Mouse (Mus musculus) liver, adult 2 months (tissue): ENCODE results near the gene Chd8. TPM values are rescaled to one million over a fixed set of nuclear protein-coding genes. Genes with fewer than 3 reads are reported as not detected.

Source experiments
- DNase-seq: peaks from one replicate; pipeline ENCODE4 v3.0.0-alpha.2; 2011; ENCODE audit warnings: low read depth, low spot score; ENCODE audit errors: extremely low read depth
- H3K27ac ChIP-seq: fragments of 200-500 bp; replicated peaks from 2 replicates; pipeline ENCODE4 v1.5.1; 2012; ENCODE audit warnings: low read depth, mild to moderate bottlenecking, control low read depth, inconsistent platforms, low read length; ENCODE audit not compliant: insufficient read depth
- H3K27me3 ChIP-seq: fragments of 200-500 bp; 2 replicates; pipeline ENCODE4 v1.6.1; 2012; ENCODE audit warnings: mild to moderate bottlenecking, moderate library complexity, low read length, inconsistent platforms; ENCODE audit not compliant: control insufficient read depth, insufficient read depth
- H3K36me3 ChIP-seq: fragments of 200-500 bp; 2 replicates; pipeline ENCODE4 v1.6.1; 2012; ENCODE audit warnings: low read length, inconsistent platforms; ENCODE audit not compliant: control insufficient read depth, insufficient read depth
- H3K4me1 ChIP-seq: fragments of 200-500 bp; 2 replicates; pipeline ENCODE4 v1.6.1; 2011; ENCODE audit warnings: low read length; ENCODE audit not compliant: control insufficient read depth, insufficient read depth
- H3K4me3 ChIP-seq: fragments of 200-500 bp; 2 replicates; pipeline ENCODE4 v1.5.1; 2011; ENCODE audit warnings: low read depth, mild to moderate bottlenecking, control low read depth, low read length, moderate library complexity; ENCODE audit not compliant: insufficient read depth
- H3K79me2 ChIP-seq: fragments of 200-500 bp; 2 replicates; pipeline ENCODE4 v1.6.1; 2012; ENCODE audit warnings: inconsistent platforms, mild to moderate bottlenecking, low read length, moderate library complexity; ENCODE audit not compliant: control insufficient read depth, insufficient read depth
- H3K9ac ChIP-seq: fragments of 200-500 bp; 2 replicates; pipeline ENCODE4 v1.6.1; 2012; ENCODE audit warnings: low read depth, mild to moderate bottlenecking, control low read depth, inconsistent platforms, low read length
- CTCF ChIP-seq: fragments of 200-500 bp; IDR thresholded peaks from 2 replicates; pipeline ENCODE4 v1.5.1; 2011; ENCODE audit warnings: low read depth, low read length, control low read depth
- POLR2A ChIP-seq: fragments of 200-500 bp; IDR thresholded peaks from 2 replicates; pipeline ENCODE4 v1.6.1; 2011; ENCODE audit warnings: low read length, control low read depth; ENCODE audit not compliant: insufficient read depth; ENCODE audit errors: extremely low read depth
- WGBS: fragments of 180-500 bp; shearing (Covaris S2); methylation state at CpG from one replicate; pipeline ENCODE4 v1.1.7; 2018; 5-methylcytosine and 5-hydroxymethylcytosine counted together
- polyA plus RNA-seq: library from polyadenylated mRNA; depleted of rRNA; stranded (reverse); fragments of >200 nt; gene quantifications from 2 replicates; pipeline ENCODE4 v1.2.3, GENCODE M21; 2012
- total RNA-seq: library from RNA; depleted of rRNA; stranded (reverse); fragments of >200 nt; gene quantifications from 2 replicates; pipeline ENCODE4 v1.2.3, GENCODE M21; 2014

The Chd8 gene
- total and polyA plus RNA-seq, 2 experiments = 13.7 to 20.4 TPM

- H3K4me3 ChIP-seq = no peak overlapping the region
- H3K27me3 ChIP-seq = no peaks in the 10 kb centered on the region
- no peak overlapping the region for H3K27ac ChIP-seq
- no peak for DNase-seq
- H3K36me3 ChIP-seq = peaks cover 47% of the 10 kb centered on the region
- WGBS = 98% methylated on average over 1 of the region's 1 CpGs
- peaks cover 8% of the 10 kb centered on the region; the same call in 1 of the 2 replicates for H3K79me2 ChIP-seq
- TF ChIP-seq CTCF (no peak), POLR2A (no peak)
- no peak overlapping the region for H3K9ac ChIP-seq
- no peaks in the 10 kb centered on the region for H3K4me1 ChIP-seq
Observed at GRCm38 (mm10) chr14:52236216-52236615, 21.4 kb downstream of the Chd8 start.

GRCm38 (mm10) chr14:52235165-52235564 lies 22.4 kb downstream of the Chd8 start:
- H3K27me3 ChIP-seq = no peaks in the 10 kb centered on the region
- H3K27ac ChIP-seq = no peak overlapping the region
- H3K9ac ChIP-seq = no peak overlapping the region
- no peak overlapping the region for H3K4me3 ChIP-seq
- H3K79me2 ChIP-seq = peaks cover 8% of the 10 kb centered on the region; the same call in 1 of the 2 replicates
- no peak for DNase-seq
- no peaks in the 10 kb centered on the region for H3K4me1 ChIP-seq
- no peak for TF ChIP-seq POLR2A
- no peak for TF ChIP-seq CTCF
- H3K36me3 ChIP-seq = peaks cover 53% of the 10 kb centered on the region
- 89% methylated on average over 7 of the region's 7 CpGs for WGBS

GRCm38 (mm10) chr14:52232249-52232648 lies 25.3 kb downstream of the Chd8 start:
- Histone ChIP-seq H3K4me1 (no peaks in the 10 kb centered on the region), H3K27me3 (no peaks in the 10 kb centered on the region), H3K79me2 (peaks cover 5% of the 10 kb centered on the region; the same call in 1 of the 2 replicates), H3K27ac (no peak overlapping the region), H3K36me3 (peaks cover 71% of the 10 kb centered on the region), H3K9ac (no peak overlapping the region), H3K4me3 (no peak overlapping the region)
- no peak for DNase-seq
- WGBS = 88% methylated on average over 6 of the region's 6 CpGs
- TF ChIP-seq CTCF (no peak), POLR2A (no peak)

- WGBS = 90% methylated on average over 2 of the region's 2 CpGs
Observed at GRCm38 (mm10) chr14:52225972-52226371, 31.6 kb downstream of the Chd8 start.

GRCm38 (mm10) chr14:52217261-52217660 lies 40.3 kb downstream of the Chd8 start:
- Histone ChIP-seq H3K36me3 (peaks cover 81% of the 10 kb centered on the region), H3K4me1 (no peaks in the 10 kb centered on the region), H3K79me2 (no peaks in the 10 kb centered on the region), H3K27ac (no peak overlapping the region), H3K4me3 (no peak overlapping the region), H3K27me3 (no peaks in the 10 kb centered on the region), H3K9ac (no peak overlapping the region)
- TF ChIP-seq CTCF (no peak), POLR2A (no peak)
- WGBS = 82% methylated on average over 5 of the region's 5 CpGs
- DNase-seq = no peak

More at GRCm38 (mm10) chr14:52225972-52226371, 31.6 kb downstream of the Chd8 start:
- H3K27ac ChIP-seq = no peak overlapping the region
- no peaks in the 10 kb centered on the region for H3K27me3 ChIP-seq
- DNase-seq = no peak
- no peak overlapping the region for H3K9ac ChIP-seq
- H3K4me3 ChIP-seq = no peak overlapping the region
- TF ChIP-seq CTCF = no peak
- no peak for TF ChIP-seq POLR2A
- H3K36me3 ChIP-seq = peaks cover 75% of the 10 kb centered on the region
- H3K79me2 ChIP-seq = no peaks in the 10 kb centered on the region; the same call in 1 of the 2 replicates
- H3K4me1 ChIP-seq = no peaks in the 10 kb centered on the region

GRCm38 (mm10) chr14:52199412-52199811 lies 58.2 kb downstream of the Chd8 start:
- no peak overlapping the region for H3K4me3 ChIP-seq
- no peak for DNase-seq
- H3K27ac ChIP-seq = no peak overlapping the region
- H3K9ac ChIP-seq = no peak overlapping the region
- H3K4me1 ChIP-seq = peaks cover 3% of the 10 kb centered on the region; the same call in 1 of the 2 replicates
- H3K79me2 ChIP-seq = peaks cover 6% of the 10 kb centered on the region; the same call in 1 of the 2 replicates
- 91% methylated on average over 4 of the region's 4 CpGs for WGBS
- H3K36me3 ChIP-seq = peaks cover 30% of the 10 kb centered on the region
- no peaks in the 10 kb centered on the region for H3K27me3 ChIP-seq
- TF ChIP-seq POLR2A (no peak), CTCF (no peak)
